Mouse (Mus musculus): ENCODE data around the gene Slc25a47. TPM values are rescaled to one million over a fixed set of nuclear protein-coding genes. Genes with fewer than 3 reads are reported as not detected.

The Slc25a47 gene
- polyA plus RNA-seq, 2 experiments from 2014 or later, result 0.51 to 1.3 TPM

- ATAC-seq, result no peak
These were observed 29.2 kb downstream of the Slc25a47 start for GRCm38 (mm10) chr12:108865007-108865494.

- no peak for ATAC-seq
These were observed 33.7 kb downstream of the Slc25a47 start for GRCm38 (mm10) chr12:108869575-108869974.

- no peak for ATAC-seq
These were observed 37.3 kb downstream of the Slc25a47 start for GRCm38 (mm10) chr12:108873122-108873521.

GRCm38 (mm10) chr12:108879138-108879537 is 43.3 kb downstream of the Slc25a47 start:
- ATAC-seq, result no peak

GRCm38 (mm10) chr12:108880606-108881005 is 44.8 kb downstream of the Slc25a47 start:
- no peak for ATAC-seq

- ATAC-seq, result no peak
These were observed 45.3 kb downstream of the Slc25a47 start for GRCm38 (mm10) chr12:108881192-108881591.

GRCm38 (mm10) chr12:108882776-108883175 is 46.9 kb downstream of the Slc25a47 start:
- ATAC-seq, result no peak

GRCm38 (mm10) chr12:108885906-108886305 is 50.1 kb downstream of the Slc25a47 start:
- ATAC-seq, result no peak

GRCm38 (mm10) chr12:108887077-108887476 is 51.2 kb downstream of the Slc25a47 start:
- ATAC-seq, result no peak

- ATAC-seq, result no peak
These were observed 52.8 kb downstream of the Slc25a47 start for GRCm38 (mm10) chr12:108888632-108889031.

GRCm38 (mm10) chr12:108892989-108893714 is 57.3 kb downstream of the Slc25a47 start, which contains the start of gene Wdr25:
Wdr25 (plus strand) TSS chr12:108893631.
- ATAC-seq, result peak; percentile 40

- ATAC-seq, result peak; percentile 86
These were observed 58.0 kb downstream of the Slc25a47 start, which contains the start of gene Wars for GRCm38 (mm10) chr12:108893715-108894431. Wars (minus strand) TSS chr12:108894174.

GRCm38 (mm10) chr12:108894432-108894816 is 58.6 kb downstream of the Slc25a47 start:
- ATAC-seq, result no peak

- ATAC-seq, result no peak
These were observed 60.2 kb downstream of the Slc25a47 start for GRCm38 (mm10) chr12:108896006-108896405.

- ATAC-seq, result no peak
These were observed 65.5 kb downstream of the Slc25a47 start for GRCm38 (mm10) chr12:108901346-108901745.

- ATAC-seq, result peak; percentile 59
These were observed 67.1 kb downstream of the Slc25a47 start for GRCm38 (mm10) chr12:108902940-108903339.

GRCm38 (mm10) chr12:108903600-108904275 is 67.9 kb downstream of the Slc25a47 start:
- no peak for ATAC-seq

- no peak for ATAC-seq
These were observed 68.4 kb downstream of the Slc25a47 start for GRCm38 (mm10) chr12:108904276-108904653.

- no peak for ATAC-seq
These were observed 69.9 kb downstream of the Slc25a47 start for GRCm38 (mm10) chr12:108905620-108906302.

GRCm38 (mm10) chr12:108906398-108906797 is 70.6 kb downstream of the Slc25a47 start:
- ATAC-seq, result no peak
